Mouse (Mus musculus) thymus, adult 2 months (tissue): ENCODE data around the gene Plcb1.

ENCODE experiments used
- CTCF ChIP-seq: fragments of 200-500 bp; IDR thresholded peaks from 2 replicates; pipeline ENCODE4 v1.5.1; 2012; ENCODE audit warnings: mild to moderate bottlenecking, control low read depth, low read length, moderate library complexity, borderline replicate concordance; ENCODE audit not compliant: control insufficient read depth, poor library complexity, insufficient read depth; ENCODE audit errors: extremely low read depth
- POLR2A ChIP-seq: fragments of 200-500 bp; IDR thresholded peaks from 2 replicates; pipeline ENCODE4 v1.6.1; 2012; ENCODE audit warnings: mild to moderate bottlenecking, low read length, control low read depth, moderate library complexity; ENCODE audit not compliant: control insufficient read depth, poor library complexity, insufficient read depth; ENCODE audit errors: extremely low read depth

GRCm38 (mm10) chr2:135153248-135153647 is 367.4 kb downstream of the Plcb1 start:
- no peak for TF ChIP-seq POLR2A
- TF ChIP-seq CTCF, result no peak
